ENCODE assay signal across 1 mouse cellular context in genomic region chr12:111301322-111302017, GRCm38 (mm10).
TF ChIP-seq lines count a peak whose summit lies in the region.

No protein-coding gene starts in this region.

TF ChIP-seq in MEL, 35 proteins besides CTCF, POLR2A, EP300 and RAD21 (continued from another document):
- TF ChIP-seq TBP (IDR thresholded peaks at IDR 0.05; ENCODE audit: low read depth, low read length): no peak
TF ChIP-seq in MEL: peak in this region for 1.
